Mouse (Mus musculus) E14TG2a.4 (cell line): ENCODE results near the gene Fndc5.

Experiments
- CTCF ChIP-seq: conservative IDR thresholded peaks from 2 replicates; pipeline ENCODE4 v1.5.1; 2014; ENCODE audit warnings: low read length
- NANOG ChIP-seq: IDR thresholded peaks from 2 replicates; pipeline ENCODE4 v1.6.1; 2014; ENCODE audit warnings: borderline replicate concordance, low read length, mixed read lengths
- POU5F1 ChIP-seq: IDR thresholded peaks from 2 replicates; pipeline ENCODE4 v1.6.1; 2014; ENCODE audit warnings: low read length, borderline replicate concordance

DNA sequence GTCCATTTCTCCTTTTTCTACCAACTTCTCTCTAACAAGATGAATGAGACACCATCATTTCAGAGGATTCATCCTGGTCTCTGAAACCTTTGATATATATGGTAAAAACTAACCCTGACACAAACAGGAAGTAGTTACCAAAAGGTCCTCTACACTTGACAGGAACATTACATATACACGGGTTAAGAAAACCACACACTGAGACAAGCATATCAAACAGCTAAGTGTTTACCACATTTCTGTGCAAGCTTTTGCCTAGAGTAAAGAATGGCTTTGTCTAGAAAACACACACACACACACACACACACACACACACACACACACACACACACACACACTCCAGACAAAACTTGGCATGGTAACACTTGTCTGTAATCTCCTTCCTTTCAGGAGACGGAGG lies 9.6 kb downstream of the Fndc5 start:
- no peak for TF ChIP-seq CTCF
- no peak for TF ChIP-seq POU5F1
- no peak for TF ChIP-seq NANOG
